Mouse (Mus musculus) midbrain, embryonic 11.5 days (tissue): Measurements from ENCODE around the gene Fmnl3. TPM values are rescaled to one million over a fixed set of nuclear protein-coding genes. Genes with fewer than 3 reads are reported as not detected.

Source experiments
- ATAC-seq: fragments of 200-750 bp; cut with Nextera tagmentation; 2 replicates; pipeline ENCODE4 v1.8.0; 2017; ENCODE audit warnings: moderate TSS enrichment, moderate library complexity; ENCODE audit not compliant: low FRiP score
- DNase-seq: peaks from one replicate; pipeline ENCODE4 v3.0.0; 2015; ENCODE audit warnings: low spot score; ENCODE audit errors: missing footprints
- H3K27ac ChIP-seq: fragments of 300-500 bp; sonication (generic); 2 replicates; pipeline ENCODE4 v1.5.1; 2014; ENCODE audit warnings: low read depth, low read length
- H3K27me3 ChIP-seq: fragments of 300-500 bp; sonication (generic); 2 replicates; pipeline ENCODE4 v1.6.1; 2014; ENCODE audit warnings: mild to moderate bottlenecking, low read length, moderate library complexity, mixed read lengths; ENCODE audit not compliant: control insufficient read depth, insufficient read depth
- H3K36me3 ChIP-seq: fragments of 300-500 bp; sonication (generic); 2 replicates; pipeline ENCODE4 v1.6.1; 2014; ENCODE audit warnings: mild to moderate bottlenecking, low read length, moderate library complexity, mixed read lengths; ENCODE audit not compliant: control insufficient read depth, insufficient read depth
- H3K4me1 ChIP-seq: fragments of 300-500 bp; sonication (generic); 2 replicates; pipeline ENCODE4 v1.6.1; 2014; ENCODE audit warnings: low read length; ENCODE audit not compliant: control insufficient read depth, insufficient read depth
- H3K4me2 ChIP-seq: fragments of 300-500 bp; sonication (generic); 2 replicates; pipeline ENCODE4 v1.6.1; 2014; ENCODE audit warnings: mild to moderate bottlenecking, moderate library complexity
- H3K4me3 ChIP-seq: fragments of 300-500 bp; sonication (generic); 2 replicates; pipeline ENCODE4 v1.5.1; 2014; ENCODE audit warnings: low read depth, low read length
- H3K9ac ChIP-seq: fragments of 300-500 bp; sonication (generic); 2 replicates; pipeline ENCODE4 v1.6.1; 2014; ENCODE audit warnings: low read length
- H3K9me3 ChIP-seq: fragments of 300-500 bp; sonication (generic); 2 replicates; pipeline ENCODE4 v1.6.1; 2016; ENCODE audit warnings: low read length; ENCODE audit not compliant: control insufficient read depth
- WGBS: fragments of 180-500 bp; shearing (Covaris S2); extraction: QIAGEN DNeasy Blood & Tissue Kit; methylation state at CpG from one replicate; pipeline ENCODE4 v1.1.7; 2014; 5-methylcytosine and 5-hydroxymethylcytosine counted together
- polyA plus RNA-seq: library from polyadenylated mRNA; unstranded; fragments of >200 nt; fragmentation: Nextera tagmentation; extraction: Ambion mirVana; gene quantifications from 2 replicates; pipeline ENCODE4 v1.2.1, GENCODE M21; 2014

The Fmnl3 gene
- polyA plus RNA-seq, 1 experiment from 2014 or later: 8.6 TPM

DNA sequence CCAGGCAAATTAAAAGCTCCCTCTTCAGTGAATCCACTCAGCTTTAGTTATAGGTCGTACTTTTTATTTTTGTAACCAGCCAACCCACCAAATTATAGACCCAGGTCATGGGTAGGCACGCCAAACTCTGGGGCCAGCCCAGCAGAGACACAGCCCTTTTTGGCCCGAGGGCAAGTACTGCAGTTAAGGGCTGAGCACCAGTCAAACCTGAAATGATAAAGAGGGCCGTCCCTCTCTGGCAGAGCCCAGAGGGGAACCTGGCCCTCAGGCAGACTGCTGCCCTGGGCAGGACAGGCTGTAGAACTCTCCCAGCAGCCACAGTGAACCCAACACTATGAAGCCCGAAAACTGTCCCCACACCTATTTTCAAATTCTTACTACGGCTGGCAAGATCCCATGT, 13.8 kb downstream of the Fmnl3 start:
- Histone ChIP-seq H3K36me3 (no peaks in the 10 kb centered on the region), H3K4me1 (no peaks in the 10 kb centered on the region), H3K9me3 (no peaks in the 10 kb centered on the region), H3K4me3 (no peak overlapping the region), H3K27me3 (no peaks in the 10 kb centered on the region), H3K4me2 (no peak overlapping the region), H3K9ac (no peak overlapping the region), H3K27ac (no peak overlapping the region)
- 83% methylated on average over 6 of the region's 6 CpGs for WGBS
- no peak for ATAC-seq
- no peak for DNase-seq

DNA sequence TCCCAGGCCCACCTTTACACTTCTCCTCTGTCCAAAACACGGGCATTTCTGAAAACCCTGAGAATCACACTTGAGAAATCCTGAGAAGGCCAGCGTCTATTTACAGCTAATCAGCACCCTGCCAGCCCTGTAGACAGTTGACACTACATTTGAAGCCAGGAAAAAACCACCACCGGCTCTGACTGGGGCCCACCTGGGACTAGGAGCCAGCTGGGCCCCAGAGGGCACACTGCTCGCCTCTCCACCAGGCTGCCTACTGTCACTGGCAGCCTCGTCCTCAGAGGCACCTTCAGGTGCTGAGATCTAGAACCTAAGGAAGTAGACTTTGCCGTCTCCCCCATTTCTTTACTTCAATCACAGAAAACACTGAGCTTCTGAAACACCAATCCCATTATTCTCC, 14.6 kb downstream of the Fmnl3 start:
- H3K36me3 ChIP-seq: no peaks in the 10 kb centered on the region
- WGBS: 79% methylated on average over 6 of the region's 6 CpGs
- H3K4me2 ChIP-seq: no peak overlapping the region
- H3K9me3 ChIP-seq: no peaks in the 10 kb centered on the region
- H3K27me3 ChIP-seq: no peaks in the 10 kb centered on the region
- DNase-seq (no peak), ATAC-seq (no peak)
- H3K4me3 ChIP-seq: no peak overlapping the region
- no peaks in the 10 kb centered on the region for H3K4me1 ChIP-seq
- no peak overlapping the region for H3K27ac ChIP-seq
- no peak overlapping the region for H3K9ac ChIP-seq

DNA sequence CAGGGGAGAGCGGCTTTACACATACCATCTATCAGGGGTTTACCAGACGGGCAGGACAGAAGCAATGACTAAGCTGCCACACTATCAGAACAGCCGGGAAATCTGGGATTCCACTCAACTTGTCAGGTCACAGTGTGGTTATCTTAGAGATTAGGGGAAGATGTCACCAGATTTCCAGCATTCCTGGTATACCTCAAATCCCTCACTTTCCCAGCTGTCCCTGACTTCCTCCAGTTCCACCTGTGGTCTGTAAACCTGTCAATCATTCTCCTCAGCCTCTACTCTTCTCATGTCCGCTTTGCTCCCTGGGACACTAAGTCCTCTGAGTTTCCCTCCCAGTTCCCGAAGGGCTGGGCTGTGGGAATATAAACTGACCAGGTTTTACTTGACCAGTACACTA, 18.0 kb downstream of the Fmnl3 start:
- DNase-seq (no peak), ATAC-seq (no peak)
- H3K9me3 ChIP-seq: no peaks in the 10 kb centered on the region
- no peaks in the 10 kb centered on the region for H3K27me3 ChIP-seq
- H3K4me3 ChIP-seq: no peak overlapping the region
- H3K36me3 ChIP-seq: no peaks in the 10 kb centered on the region
- H3K9ac ChIP-seq: no peak overlapping the region
- no peak overlapping the region for H3K4me2 ChIP-seq
- H3K4me1 ChIP-seq: no peaks in the 10 kb centered on the region
- H3K27ac ChIP-seq: no peak overlapping the region
- WGBS: 84% methylated on average over 5 of the region's 5 CpGs

DNA sequence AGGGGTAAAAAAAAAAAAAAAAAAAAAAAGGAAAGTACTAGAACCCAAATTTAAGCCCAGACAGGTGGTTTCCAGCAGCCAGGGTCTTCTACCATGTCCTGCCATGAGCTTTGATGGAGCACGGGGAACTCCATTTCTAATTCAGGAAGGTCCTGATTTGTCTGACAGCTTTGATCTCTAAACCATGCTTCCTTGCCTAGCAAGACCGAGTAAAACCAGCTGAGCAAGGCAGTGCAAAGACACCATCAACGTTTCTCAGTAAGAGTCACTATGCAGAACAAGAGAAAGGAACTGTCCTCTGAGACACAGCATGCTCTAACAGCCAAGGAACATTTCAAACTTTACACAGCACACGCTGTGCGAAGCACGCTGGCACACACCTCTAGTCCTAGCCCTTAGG, 18.7 kb downstream of the Fmnl3 start:
- Histone ChIP-seq H3K4me3 (no peak overlapping the region), H3K9ac (no peak overlapping the region), H3K4me1 (no peaks in the 10 kb centered on the region), H3K9me3 (no peaks in the 10 kb centered on the region), H3K36me3 (no peaks in the 10 kb centered on the region), H3K4me2 (no peak overlapping the region), H3K27me3 (no peaks in the 10 kb centered on the region), H3K27ac (no peak overlapping the region)
- ATAC-seq (no peak), DNase-seq (no peak)
- 86% methylated on average over 6 of the region's 6 CpGs for WGBS

DNA sequence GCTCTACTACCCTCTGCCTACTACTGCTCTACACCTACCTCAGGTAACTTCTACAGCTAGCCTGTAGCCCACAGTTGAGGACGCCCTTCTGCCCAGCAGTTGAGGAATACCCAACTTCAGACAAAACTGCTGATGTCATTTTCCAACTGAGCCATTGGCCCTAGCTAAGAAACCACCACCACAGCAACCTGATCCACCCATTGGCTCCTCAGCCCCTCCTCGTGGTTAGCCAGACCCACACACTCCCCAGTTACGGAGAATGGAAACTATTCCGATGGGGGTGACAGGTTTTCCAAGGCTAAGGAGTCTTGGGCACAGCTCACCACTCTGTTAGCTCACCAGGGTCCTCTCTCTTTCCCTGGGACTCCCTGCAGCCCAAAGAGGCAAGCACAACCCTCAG, 25.3 kb downstream of the Fmnl3 start:
- Histone ChIP-seq H3K36me3 (no peaks in the 10 kb centered on the region), H3K4me3 (no peak overlapping the region), H3K27me3 (no peaks in the 10 kb centered on the region), H3K9me3 (no peaks in the 10 kb centered on the region), H3K4me2 (no peak overlapping the region), H3K27ac (no peak overlapping the region), H3K9ac (no peak overlapping the region), H3K4me1 (peaks cover 3% of the 10 kb centered on the region; the same call in 1 of the 2 replicates)
- ATAC-seq (no peak), DNase-seq (no peak)
- WGBS: 79% methylated on average over 4 of the region's 4 CpGs

DNA sequence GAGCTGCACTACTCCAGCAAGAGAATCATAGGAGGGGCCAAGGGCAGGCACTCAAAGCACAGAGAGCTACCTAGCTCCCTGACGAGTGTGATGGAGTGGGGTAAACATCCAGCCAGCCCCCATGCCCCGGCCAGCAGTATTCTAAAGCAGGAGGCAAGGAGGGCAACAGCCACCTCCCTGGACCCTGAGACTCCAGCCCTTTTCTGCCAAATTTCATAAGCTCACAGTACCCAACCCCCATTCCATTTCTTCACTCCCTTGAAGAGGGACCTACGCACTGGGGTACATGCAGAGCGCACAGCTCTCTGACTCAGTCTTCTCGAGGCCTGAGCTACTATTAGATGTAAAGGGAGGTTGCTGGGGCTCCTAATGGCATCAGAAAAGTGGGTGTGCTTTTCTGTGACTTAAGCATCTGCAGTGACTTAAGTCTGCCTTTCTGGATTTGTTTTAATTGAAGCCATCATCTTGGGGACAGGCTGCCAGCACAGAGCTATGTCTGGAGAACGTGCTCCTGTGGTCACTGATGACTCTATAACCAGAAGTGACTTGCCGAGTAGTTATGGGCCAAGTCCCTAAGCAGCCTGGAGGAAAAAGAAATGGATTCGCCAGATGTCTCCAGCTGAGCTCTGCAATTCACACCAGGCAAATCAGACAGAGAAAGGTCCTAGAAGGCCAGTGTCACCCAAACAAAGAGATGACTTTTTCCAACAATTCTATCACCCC, 26.0 kb downstream of the Fmnl3 start:
- WGBS: 76% methylated on average over 8 of the region's 8 CpGs
- no peaks in the 10 kb centered on the region for H3K9me3 ChIP-seq
- ATAC-seq (no peak), DNase-seq (no peak)
- no peaks in the 10 kb centered on the region for H3K36me3 ChIP-seq
- H3K27me3 ChIP-seq: no peaks in the 10 kb centered on the region
- no peak overlapping the region for H3K27ac ChIP-seq
- no peak overlapping the region for H3K4me3 ChIP-seq
- no peak overlapping the region for H3K4me2 ChIP-seq
- H3K4me1 ChIP-seq: peaks cover 3% of the 10 kb centered on the region; the same call in 1 of the 2 replicates
- no peak overlapping the region for H3K9ac ChIP-seq

DNA sequence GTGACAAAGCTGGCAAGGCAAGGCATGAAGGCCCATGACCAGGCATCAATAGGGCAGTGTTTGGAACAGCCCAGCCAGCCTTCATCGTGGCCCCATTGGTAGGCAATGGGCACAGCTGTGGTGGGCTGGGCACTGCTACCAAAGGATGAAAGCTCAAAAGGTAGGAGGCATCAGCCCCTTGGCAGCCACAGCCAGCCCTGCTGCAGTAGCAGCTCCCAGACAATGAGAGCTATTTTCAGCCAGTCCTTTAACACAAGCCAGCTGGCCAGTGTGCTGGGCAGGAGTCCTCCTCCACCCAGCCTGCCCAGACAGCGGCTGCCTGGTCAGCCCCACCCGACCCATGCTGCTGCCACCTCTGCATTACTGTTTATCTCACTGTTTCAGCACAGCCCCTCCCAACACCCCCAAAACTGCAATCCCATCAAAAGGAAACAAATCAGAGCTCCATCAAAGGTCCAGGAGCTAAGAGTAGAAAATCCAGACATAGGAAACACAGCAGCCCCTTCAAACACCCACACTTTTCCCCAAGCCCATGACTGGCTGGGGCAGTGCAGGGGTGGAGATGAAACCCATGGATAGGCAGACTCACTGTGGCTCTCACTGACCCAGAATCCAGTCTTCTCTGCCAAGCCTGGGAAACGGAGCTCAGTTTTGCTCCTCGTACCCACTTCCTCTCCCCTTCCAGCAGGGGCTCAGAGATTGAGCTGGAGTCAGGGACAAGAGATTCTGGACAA, 26.7 kb downstream of the Fmnl3 start:
- WGBS: 60% methylated on average over 5 of the region's 5 CpGs
- Histone ChIP-seq H3K9me3 (no peaks in the 10 kb centered on the region), H3K36me3 (no peaks in the 10 kb centered on the region), H3K4me3 (no peak overlapping the region), H3K27ac (no peak overlapping the region), H3K4me1 (peaks cover 3% of the 10 kb centered on the region; the same call in 1 of the 2 replicates), H3K4me2 (no peak overlapping the region), H3K27me3 (no peaks in the 10 kb centered on the region), H3K9ac (no peak overlapping the region)
- ATAC-seq: no peak
- no peak for DNase-seq

DNA sequence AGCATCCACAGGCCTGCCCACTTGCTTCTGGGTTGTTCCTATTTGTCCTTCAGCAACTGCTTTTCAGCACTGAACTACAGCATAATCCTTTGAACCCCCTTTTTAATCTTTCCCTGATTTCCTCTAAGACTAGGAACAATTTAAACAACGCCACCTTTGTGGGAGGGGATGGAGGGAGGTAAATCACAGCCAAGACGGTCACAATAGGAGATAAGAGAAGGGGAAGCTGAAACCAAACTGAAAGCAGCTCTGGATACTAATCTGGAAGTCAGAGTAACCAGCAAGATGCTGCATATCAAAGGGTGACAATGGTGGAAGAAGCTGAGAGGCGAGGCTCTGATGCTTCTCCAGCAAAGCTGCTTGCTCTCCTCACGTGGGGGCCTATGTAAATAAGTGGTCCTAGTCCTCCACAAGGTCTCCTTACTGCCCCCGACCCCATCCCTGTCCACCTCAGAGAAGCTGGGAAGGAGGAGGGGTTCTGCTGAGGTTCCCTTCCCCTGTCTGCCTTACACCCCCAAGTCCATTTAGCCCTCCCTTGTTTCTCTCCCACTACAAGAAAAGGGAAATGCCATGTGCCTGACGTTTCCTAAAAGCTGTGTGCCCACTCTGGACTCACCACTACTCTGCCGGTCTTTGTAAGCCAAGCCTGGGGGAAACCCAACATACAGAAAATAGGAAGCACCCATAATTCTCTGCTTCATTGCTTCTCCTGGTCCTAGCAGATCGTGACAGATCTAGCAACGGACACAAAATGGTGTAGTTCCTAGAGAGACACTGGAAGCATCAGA, 27.9 kb downstream of the Fmnl3 start:
- no peaks in the 10 kb centered on the region for H3K27me3 ChIP-seq
- H3K9me3 ChIP-seq: no peaks in the 10 kb centered on the region
- H3K4me1 ChIP-seq: peaks cover 3% of the 10 kb centered on the region; the same call in 1 of the 2 replicates
- no peaks in the 10 kb centered on the region for H3K36me3 ChIP-seq
- 49% methylated on average over 9 of the region's 9 CpGs for WGBS
- no peak overlapping the region for H3K4me2 ChIP-seq
- DNase-seq (no peak), ATAC-seq (no peak)
- H3K9ac ChIP-seq: no peak overlapping the region
- no peak overlapping the region for H3K4me3 ChIP-seq
- no peak overlapping the region for H3K27ac ChIP-seq

DNA sequence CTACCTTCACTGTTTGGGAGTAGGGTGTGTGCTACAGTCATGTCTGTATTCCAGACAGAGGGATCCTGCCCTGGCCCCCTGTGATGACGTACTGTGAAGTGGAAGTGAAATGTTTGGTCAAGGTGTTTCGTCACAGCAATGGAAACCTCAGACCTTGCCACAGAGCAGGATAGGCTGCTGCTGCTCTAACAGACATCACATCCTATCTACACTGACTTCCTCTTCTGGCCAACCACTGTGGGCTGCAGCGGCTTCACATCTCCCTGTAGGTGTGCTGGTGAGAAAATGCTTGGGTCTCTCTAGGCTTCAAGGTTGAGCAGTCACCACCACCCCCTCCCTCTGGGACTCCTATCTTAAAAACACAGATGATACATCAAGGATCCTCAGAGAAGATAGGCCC, 29.2 kb downstream of the Fmnl3 start:
- Histone ChIP-seq H3K4me1 (peaks cover 3% of the 10 kb centered on the region; the same call in 1 of the 2 replicates), H3K9ac (no peak overlapping the region), H3K4me2 (no peak overlapping the region), H3K4me3 (no peak overlapping the region), H3K27ac (no peak overlapping the region), H3K27me3 (no peaks in the 10 kb centered on the region), H3K36me3 (no peaks in the 10 kb centered on the region), H3K9me3 (no peaks in the 10 kb centered on the region)
- ATAC-seq: no peak
- no peak for DNase-seq
- WGBS: 99% methylated on average over 3 of the region's 3 CpGs
